Mouse (Mus musculus) stomach, embryonic 16.5 days (tissue): ENCODE measurements around the gene Pfkfb4. TPM values are rescaled to one million over a fixed set of nuclear protein-coding genes. Genes with fewer than 3 reads are reported as not detected.
A peak's percentile ranks its signal among the peaks of the same experiment; 100 is the strongest.

Experiments
- ATAC-seq: fragments of 200-750 bp; cut with Nextera tagmentation; 2 replicates; pipeline ENCODE4 v1.8.0; 2017; ENCODE audit warnings: moderate number of reproducible peaks, moderate TSS enrichment; ENCODE audit not compliant: insufficient read depth, low FRiP score
- H3K27ac ChIP-seq: fragments of 300-500 bp; sonication (generic); 2 replicates; pipeline ENCODE4 v1.5.1; 2014; ENCODE audit warnings: low read length
- H3K27me3 ChIP-seq: fragments of 300-500 bp; sonication (generic); 2 replicates; pipeline ENCODE4 v1.6.1; 2014; ENCODE audit warnings: low read length, control low read depth, mixed read lengths; ENCODE audit not compliant: control insufficient read depth, insufficient read depth
- H3K36me3 ChIP-seq: fragments of 300-500 bp; sonication (generic); 2 replicates; pipeline ENCODE4 v1.6.1; 2014; ENCODE audit warnings: low read length; ENCODE audit not compliant: control insufficient read depth, insufficient read depth
- H3K4me1 ChIP-seq: fragments of 300-500 bp; sonication (generic); 2 replicates; pipeline ENCODE4 v1.6.1; 2014; ENCODE audit warnings: low read length, control low read depth, mixed read lengths; ENCODE audit not compliant: control insufficient read depth, insufficient read depth
- H3K4me2 ChIP-seq: fragments of 300-500 bp; sonication (generic); 2 replicates; pipeline ENCODE4 v1.6.1; 2014; ENCODE audit warnings: low read depth, low read length, mixed read lengths
- H3K4me3 ChIP-seq: fragments of 300-500 bp; sonication (generic); replicated peaks from 2 replicates; pipeline ENCODE4 v1.5.1; 2014; ENCODE audit warnings: mild to moderate bottlenecking, low read length
- H3K9ac ChIP-seq: fragments of 300-500 bp; sonication (generic); 2 replicates; pipeline ENCODE4 v1.6.1; 2014; ENCODE audit warnings: low read length
- H3K9me3 ChIP-seq: fragments of 300-500 bp; sonication (generic); replicated peaks from 2 replicates; pipeline ENCODE4 v1.6.1; 2016; ENCODE audit warnings: low read length, control low read depth; ENCODE audit not compliant: control insufficient read depth
- WGBS: fragments of 180-500 bp; shearing (Covaris S2); extraction: QIAGEN DNeasy Blood & Tissue Kit; methylation state at CpG from one replicate; pipeline ENCODE4 v1.1.7; 2014; 5-methylcytosine and 5-hydroxymethylcytosine counted together
- polyA plus RNA-seq: library from polyadenylated mRNA; unstranded; fragments of >200 nt; fragmentation: Nextera tagmentation; extraction: Ambion mirVana; gene quantifications from 2 replicates; pipeline ENCODE4 v1.2.1, GENCODE M21; 2015

The Pfkfb4 gene
- polyA plus RNA-seq, 1 experiment from 2014 or later, result 11.2 TPM

DNA sequence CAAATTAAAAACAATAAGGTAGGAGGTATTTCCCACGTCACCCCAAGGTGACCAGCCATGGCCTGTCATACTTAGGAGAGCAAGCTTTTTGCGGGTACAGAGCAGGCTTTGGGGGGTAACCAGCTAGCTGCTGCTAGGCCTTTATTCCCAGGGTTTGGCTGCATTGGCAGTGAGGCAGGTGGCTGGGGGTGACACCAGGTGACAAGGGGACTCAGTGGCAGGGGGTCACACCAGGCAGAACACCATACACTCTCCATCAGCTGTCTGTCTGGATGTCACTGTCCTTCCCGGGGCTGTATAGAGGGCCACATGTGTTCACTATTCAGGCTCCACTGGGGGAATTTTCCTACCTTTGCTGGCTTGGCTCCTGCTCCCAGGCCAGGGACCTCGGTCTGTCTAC, 65.3 kb downstream of the Pfkfb4 start:
- H3K9ac ChIP-seq, result no peak overlapping the region
- no peak for ATAC-seq
- peaks cover 20% of the 10 kb centered on the region for H3K4me1 ChIP-seq
- no peaks in the 10 kb centered on the region for H3K27me3 ChIP-seq
- H3K4me2 ChIP-seq, result no peak overlapping the region
- H3K27ac ChIP-seq, result no peak overlapping the region
- WGBS, result 77% methylated on average over 4 of the region's 4 CpGs
- H3K4me3 ChIP-seq, result no peak overlapping the region
- H3K9me3 ChIP-seq, result no peaks in the 10 kb centered on the region
- H3K36me3 ChIP-seq, result no peaks in the 10 kb centered on the region; the same call in 1 of the 2 replicates

DNA sequence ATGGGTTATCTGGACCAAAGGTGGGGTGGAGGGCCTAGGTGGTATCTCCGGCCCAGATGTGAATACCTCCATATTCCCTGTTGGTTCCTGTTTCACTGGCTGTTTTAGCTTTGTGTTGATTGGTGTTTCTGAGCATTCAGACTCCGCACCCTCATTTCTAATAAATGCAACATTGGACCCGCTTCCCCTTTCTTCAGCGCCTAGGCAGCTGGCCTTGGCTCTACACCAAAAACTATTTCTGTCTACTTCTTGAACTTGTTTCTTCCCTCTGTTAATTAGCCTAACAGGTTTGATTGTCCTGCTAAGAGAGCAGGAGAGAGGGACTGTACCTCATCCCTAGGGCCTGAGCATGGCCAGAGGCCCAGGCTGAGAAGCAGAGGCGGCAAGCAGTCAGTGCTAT, 66.0 kb downstream of the Pfkfb4 start:
- ATAC-seq, result no peak
- no peak overlapping the region for H3K9ac ChIP-seq
- no peak overlapping the region for H3K4me3 ChIP-seq
- no peaks in the 10 kb centered on the region for H3K9me3 ChIP-seq
- WGBS, result 91% methylated on average over 5 of the region's 5 CpGs
- no peak overlapping the region for H3K27ac ChIP-seq
- no peak overlapping the region for H3K4me2 ChIP-seq
- H3K4me1 ChIP-seq, result peaks cover 20% of the 10 kb centered on the region
- no peaks in the 10 kb centered on the region; the same call in 1 of the 2 replicates for H3K36me3 ChIP-seq
- H3K27me3 ChIP-seq, result no peaks in the 10 kb centered on the region

DNA sequence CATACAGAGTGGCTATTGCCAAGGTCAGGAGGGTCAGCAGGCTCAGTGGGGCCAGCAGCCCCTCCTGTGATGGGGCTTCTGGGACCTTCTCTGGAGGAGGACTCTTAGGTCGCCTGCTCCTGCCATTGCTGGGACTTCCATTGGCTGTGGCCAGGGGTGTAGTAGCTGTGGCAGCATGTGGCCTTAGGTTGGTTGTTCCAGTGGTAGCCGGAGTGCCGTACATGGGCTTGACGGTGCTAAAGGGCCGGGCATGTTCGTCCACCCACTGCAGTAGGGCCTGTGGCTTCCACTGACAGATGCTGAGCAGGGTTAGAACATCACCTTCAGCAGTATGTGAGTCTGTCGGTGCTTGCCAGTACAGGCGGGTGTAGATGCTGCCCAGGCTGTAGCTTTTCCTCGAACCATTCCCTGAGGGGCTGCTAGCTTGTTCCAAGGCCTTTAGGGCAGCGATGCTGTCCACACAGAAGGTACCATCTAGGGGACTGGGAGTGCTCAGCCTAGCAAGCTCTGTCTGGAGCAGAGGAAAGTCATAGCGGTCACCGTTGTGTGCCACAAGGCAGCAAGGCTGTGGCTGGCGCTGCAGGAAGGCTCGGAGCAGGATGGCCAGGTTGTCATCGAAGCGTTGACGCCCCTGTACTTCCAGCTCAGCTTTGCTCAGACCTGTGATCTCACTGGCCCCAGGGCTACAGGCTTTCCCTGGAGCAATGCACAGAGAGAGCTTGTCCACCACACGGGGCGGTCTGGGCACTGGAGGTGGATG, 66.6 kb downstream of the Pfkfb4 start:
- peak overlapping the region; percentile 67 for H3K9ac ChIP-seq
- peak overlapping the region; percentile 43; the same call in 1 of the 2 replicates for H3K4me3 ChIP-seq
- peaks cover 20% of the 10 kb centered on the region for H3K4me1 ChIP-seq
- 91% methylated on average over 19 of the region's 19 CpGs for WGBS
- peak overlapping the region; percentile 95; the same call in 1 of the 2 replicates for H3K27ac ChIP-seq
- peak overlapping the region; percentile 71 for H3K4me2 ChIP-seq
- no peaks in the 10 kb centered on the region for H3K9me3 ChIP-seq
- H3K27me3 ChIP-seq, result no peaks in the 10 kb centered on the region
- no peak for ATAC-seq
- H3K36me3 ChIP-seq, result no peaks in the 10 kb centered on the region; the same call in 1 of the 2 replicates

DNA sequence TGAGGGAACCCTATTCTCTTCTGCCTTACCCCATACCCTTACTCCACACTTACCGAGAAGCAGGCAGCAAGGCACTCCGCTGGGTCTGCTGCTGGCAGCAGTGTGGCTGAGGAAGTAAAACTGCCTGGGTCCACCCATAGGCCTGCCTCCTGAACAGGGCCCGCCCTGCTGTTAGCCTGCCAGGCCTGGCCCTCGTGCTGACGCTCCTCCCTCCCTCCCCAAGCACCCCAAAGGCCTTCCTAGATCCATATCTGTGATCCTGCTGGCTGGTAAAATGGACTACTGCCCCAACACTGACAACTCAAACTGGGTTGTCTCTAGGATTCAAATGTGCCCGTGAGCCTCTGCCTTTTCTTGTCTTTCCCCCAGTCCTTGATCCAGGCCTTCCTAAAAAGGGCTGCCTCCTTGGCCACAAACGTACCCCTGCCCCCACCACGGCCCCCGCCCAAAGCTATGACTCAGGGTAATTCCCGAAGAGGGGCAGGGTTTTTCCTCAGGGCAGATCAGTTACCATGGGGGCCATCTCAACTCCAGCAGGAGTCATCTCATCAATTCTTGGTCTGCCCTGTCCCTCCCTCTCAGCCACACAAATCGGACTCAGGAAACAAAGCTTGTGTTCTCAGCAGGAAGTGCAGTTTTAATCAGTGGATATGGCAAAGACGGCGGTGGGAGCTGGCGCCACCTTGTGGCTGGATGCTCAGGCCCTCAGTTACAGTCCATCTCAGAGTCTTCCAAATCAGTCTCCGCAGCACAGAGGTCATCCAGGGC, 67.7 kb downstream of the Pfkfb4 start, which contains the start of gene Trex1:
Gene Trex1, minus strand, starts transcription at position 599 of the 768 bp plus-strand sequence.
- Histone ChIP-seq H3K36me3 (no peaks in the 10 kb centered on the region; the same call in 1 of the 2 replicates), H3K9me3 (no peaks in the 10 kb centered on the region), H3K4me3 (peak within 1 kb of the TSS; percentile 43), H3K4me2 (peak within 1 kb of the TSS; percentile 71), H3K27ac (peak within 1 kb of the TSS; percentile 95), H3K4me1 (peaks cover 18% of the 10 kb centered on the region), H3K27me3 (no peaks in the 10 kb centered on the region), H3K9ac (peak within 1 kb of the TSS; percentile 67)
- ATAC-seq, result peak; percentile 92
- 8% methylated on average over 15 of the region's 15 CpGs for WGBS

DNA sequence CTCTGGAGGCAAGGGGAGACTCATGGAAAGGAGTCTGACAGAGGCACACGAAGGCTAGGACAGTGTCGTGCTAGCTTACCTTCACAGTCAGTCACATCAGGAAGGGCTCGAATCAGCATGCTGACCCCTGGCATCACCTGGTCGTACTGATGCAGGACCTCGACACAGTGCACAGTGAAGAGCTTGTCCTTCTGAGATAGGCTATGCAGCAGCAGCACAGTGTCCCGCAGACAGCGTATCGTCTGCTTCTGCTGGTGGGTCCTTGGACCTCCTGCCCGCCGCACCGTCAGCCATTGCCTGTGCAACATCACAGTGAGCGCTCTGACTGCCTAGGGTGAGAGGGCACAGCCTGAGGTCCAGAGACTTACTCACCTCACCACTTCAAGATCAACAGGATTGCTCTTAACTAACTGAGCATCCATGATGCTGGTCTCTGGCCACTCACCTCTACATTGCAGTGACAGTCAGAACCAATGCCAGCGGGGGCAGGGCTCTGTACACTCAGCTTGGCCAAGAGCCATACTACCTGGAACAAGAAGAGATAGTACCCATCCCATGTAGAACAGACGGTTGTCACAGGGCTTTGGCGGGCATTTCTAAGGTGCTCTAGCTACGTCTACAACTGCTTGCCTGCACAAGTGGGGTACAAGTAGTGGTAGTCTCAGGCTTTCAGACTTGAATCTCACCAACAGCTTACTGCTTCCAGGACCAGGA, 68.8 kb downstream of the Pfkfb4 start:
- peak overlapping the region; percentile 67; the same call in 1 of the 2 replicates for H3K9ac ChIP-seq
- no peaks in the 10 kb centered on the region; the same call in none of the 2 replicates for H3K36me3 ChIP-seq

DNA sequence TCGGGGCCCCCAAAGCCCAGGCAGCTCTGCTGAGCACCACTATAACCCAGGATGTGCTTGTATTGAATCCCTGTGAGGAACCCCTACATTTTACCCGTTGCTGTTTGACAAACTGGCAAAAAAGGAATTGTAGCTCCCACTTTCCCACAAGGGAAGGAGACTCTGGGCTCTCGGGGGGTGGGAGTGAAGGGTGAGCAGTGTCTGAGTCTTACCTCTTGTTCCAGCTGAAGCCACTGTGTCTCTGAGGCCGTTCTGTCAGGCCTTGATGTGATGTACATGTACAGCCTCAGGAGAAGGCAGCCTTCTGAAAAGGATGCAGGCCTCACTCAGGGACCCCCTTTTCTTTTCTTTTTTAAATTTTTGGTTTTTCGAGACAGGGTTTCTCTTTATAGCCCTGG, 69.3 kb downstream of the Pfkfb4 start:
- no peaks in the 10 kb centered on the region for H3K27me3 ChIP-seq
- peaks cover 10% of the 10 kb centered on the region; the same call in 1 of the 2 replicates for H3K4me1 ChIP-seq
- H3K36me3 ChIP-seq, result no peaks in the 10 kb centered on the region; the same call in none of the 2 replicates
- H3K9ac ChIP-seq, result no peak overlapping the region
- no peak for ATAC-seq
- no peak overlapping the region for H3K27ac ChIP-seq
- no peak overlapping the region for H3K4me3 ChIP-seq
- 88% methylated on average over 5 of the region's 5 CpGs for WGBS
- H3K4me2 ChIP-seq, result no peak overlapping the region
- H3K9me3 ChIP-seq, result no peaks in the 10 kb centered on the region

More for the DNA sequence above, 68.8 kb downstream of the Pfkfb4 start:
- Histone ChIP-seq H3K4me3 (no peak overlapping the region), H3K27me3 (no peaks in the 10 kb centered on the region), H3K27ac (peak overlapping the region; percentile 95; the same call in 1 of the 2 replicates), H3K4me1 (peaks cover 11% of the 10 kb centered on the region), H3K4me2 (no peak overlapping the region), H3K9me3 (no peaks in the 10 kb centered on the region)
- WGBS, result 87% methylated on average over 16 of the region's 16 CpGs
- no peak for ATAC-seq

DNA sequence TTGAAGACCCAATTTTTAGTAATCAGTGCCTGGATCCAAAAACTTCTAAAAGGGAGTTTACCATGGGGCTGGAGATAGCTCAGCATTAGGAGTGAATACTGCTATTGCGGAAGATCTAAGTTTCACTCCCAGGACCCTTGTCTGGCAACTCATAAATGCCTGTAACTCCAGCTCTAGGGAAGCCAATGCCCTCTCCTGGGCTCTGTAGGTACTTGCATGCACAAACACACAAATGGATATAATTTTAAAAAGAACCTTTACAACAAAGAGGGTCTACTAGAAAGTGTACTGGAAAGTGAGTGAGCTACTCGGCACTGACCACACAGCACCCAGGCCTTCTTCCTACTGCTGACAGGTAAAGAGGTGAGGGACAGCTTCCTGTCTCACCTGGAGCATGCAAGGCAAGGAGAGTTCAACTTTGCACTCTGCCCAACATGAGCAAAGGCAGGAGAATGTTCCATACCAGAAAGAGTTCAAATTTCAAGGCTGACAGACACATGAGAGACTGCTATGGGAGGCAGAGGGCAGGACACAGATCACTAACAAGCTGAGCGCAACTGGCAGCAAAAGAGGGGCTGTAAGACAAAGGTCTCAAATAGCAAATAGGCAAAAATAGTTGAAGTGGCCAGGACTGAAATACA, 76.6 kb downstream of the Pfkfb4 start:
- no peak for ATAC-seq
- Histone ChIP-seq H3K4me1 (peaks cover 7% of the 10 kb centered on the region), H3K4me2 (no peak overlapping the region), H3K9me3 (no peaks in the 10 kb centered on the region), H3K9ac (no peak overlapping the region), H3K27me3 (no peaks in the 10 kb centered on the region), H3K27ac (no peak overlapping the region), H3K4me3 (no peak overlapping the region), H3K36me3 (peaks cover 6% of the 10 kb centered on the region)
- 92% methylated on average over 3 of the region's 3 CpGs for WGBS

DNA sequence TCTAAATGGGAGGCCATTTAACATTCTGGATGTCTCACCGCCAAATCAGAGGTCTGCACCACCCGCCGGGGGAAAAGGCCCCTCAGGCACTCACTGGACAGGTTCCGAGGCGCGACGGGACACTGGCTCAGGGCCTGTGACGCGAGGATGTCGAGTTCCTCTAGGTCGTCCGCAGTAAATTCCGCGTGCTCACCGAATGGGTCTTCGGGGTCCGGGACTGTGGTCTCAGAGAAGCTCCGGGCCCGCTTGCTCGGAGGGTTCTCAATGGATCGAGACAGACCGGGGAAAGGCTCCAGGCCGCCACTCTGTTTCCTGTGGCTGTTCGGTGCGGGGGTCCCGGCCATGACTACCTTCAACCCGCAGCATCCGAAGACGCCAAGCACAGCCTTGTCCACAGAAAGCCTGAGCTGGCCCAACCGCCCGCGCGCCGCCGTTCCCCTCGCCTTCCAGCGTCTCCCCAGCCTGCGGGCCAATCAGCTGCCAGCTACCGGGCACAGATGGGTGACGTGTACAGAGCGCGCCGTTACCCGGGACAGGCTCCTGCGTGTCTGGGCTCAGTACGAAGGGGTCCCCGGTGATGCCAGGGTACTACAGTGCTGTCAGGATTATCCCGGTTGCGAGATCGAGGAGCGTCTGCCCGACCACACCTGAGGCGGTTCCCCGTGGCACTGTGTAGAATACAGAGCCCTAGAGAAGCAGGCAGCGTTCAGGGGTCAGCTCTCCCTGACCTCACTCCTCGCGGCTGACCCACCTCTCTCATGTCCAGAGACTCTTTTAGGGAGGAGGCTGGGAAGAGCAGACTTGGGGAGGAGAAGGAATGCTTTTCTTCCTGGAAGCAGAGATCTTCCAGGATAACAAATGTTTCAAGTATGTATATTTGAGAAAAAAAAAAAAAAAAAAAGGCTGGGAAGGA, 82.3 kb downstream of the Pfkfb4 start, which contains the start of gene Atrip:
Gene Atrip, minus strand, starts transcription at position 464 of the 913 bp plus-strand sequence.
- H3K27ac ChIP-seq, result peak within 1 kb of the TSS; percentile 68
- H3K4me1 ChIP-seq, result peaks cover 15% of the 10 kb centered on the region
- H3K36me3 ChIP-seq, result 0 out of 2 replicates have a peak, but pooled peaks cover 6% of the 10 kb centered on the region
- peak within 1 kb of the TSS; percentile 82 for H3K4me3 ChIP-seq
- H3K9me3 ChIP-seq, result no peaks in the 10 kb centered on the region
- peak within 1 kb of the TSS; percentile 90 for H3K9ac ChIP-seq
- no peaks in the 10 kb centered on the region for H3K27me3 ChIP-seq
- peak within 1 kb of the TSS; percentile 85 for H3K4me2 ChIP-seq
- ATAC-seq, result peak; percentile 98
- under 1% methylated on average over 57 of the region's 57 CpGs for WGBS
